Mouse (Mus musculus) cortical plate, adult 2 months (tissue): ENCODE measurements around the gene Ermp1.

Source experiments
- CTCF ChIP-seq: fragments of 200-500 bp; IDR thresholded peaks from 2 replicates; pipeline ENCODE4 v1.5.1; 2011; ENCODE audit warnings: mild to moderate bottlenecking, control low read depth, low read length; ENCODE audit not compliant: insufficient read depth; ENCODE audit errors: extremely low read depth
- POLR2A ChIP-seq: fragments of 200-500 bp; IDR thresholded peaks from 2 replicates; pipeline ENCODE4 v1.6.1; 2011; ENCODE audit warnings: mild to moderate bottlenecking, low read length, control low read depth; ENCODE audit not compliant: insufficient read depth; ENCODE audit errors: extremely low read depth

DNA sequence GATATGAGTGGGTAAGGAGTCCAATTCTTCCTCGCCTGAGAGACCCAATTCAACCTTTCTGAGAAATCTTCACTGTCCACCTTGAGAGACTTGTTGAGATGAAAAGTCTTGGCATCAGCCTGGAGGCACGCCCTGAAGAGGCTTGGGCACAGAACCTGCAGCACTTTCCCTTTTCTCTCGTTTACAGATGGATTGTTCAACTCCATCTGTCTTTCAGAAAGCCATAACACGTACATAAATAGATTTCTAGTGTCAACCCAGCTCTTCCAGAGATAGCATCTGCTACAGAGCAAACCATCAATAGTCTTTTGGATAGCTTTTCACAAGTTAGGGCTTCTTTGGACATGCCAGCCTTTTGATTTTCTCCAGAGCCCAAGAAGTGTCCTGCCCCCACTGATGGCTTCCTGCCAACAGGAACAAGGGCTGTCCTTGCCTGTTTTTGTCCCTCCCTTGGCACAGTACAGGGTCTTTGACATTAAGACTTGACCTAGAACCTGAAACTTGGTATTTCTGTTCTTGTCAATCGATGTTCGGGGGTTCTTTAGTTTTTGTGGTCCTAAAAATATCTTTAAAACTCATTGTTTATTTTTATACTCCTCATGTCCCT lies 13.9 kb upstream of the Ermp1 start:
- no peak for TF ChIP-seq CTCF
- TF ChIP-seq POLR2A = no peak
